Mouse (Mus musculus): Measurements from ENCODE around the gene Cdh1. TPM values are rescaled to one million over a fixed set of nuclear protein-coding genes. Genes with fewer than 3 reads are reported as not detected.
A peak's percentile ranks its signal among the peaks of the same experiment; 100 is the strongest.

Gene Cdh1
- polyA plus RNA-seq, 1 experiment from 2014 or later, result 19.9 TPM

GRCm38 (mm10) chr8:106700131-106700530 lies 97.0 kb downstream of the Cdh1 start:
- no peak overlapping the region for H3K27ac ChIP-seq
- no peak overlapping the region for H3K4me2 ChIP-seq (replicated peaks)
- no peak overlapping the region for H3K4me3 ChIP-seq
- no peak overlapping the region for H3K9ac ChIP-seq
- no peaks in the 10 kb centered on the region for H3K27me3 ChIP-seq
- peaks cover 53% of the 10 kb centered on the region for H3K36me3 ChIP-seq
- ATAC-seq (ENCODE audit: low FRiP score, low read depth), result no peak
- WGBS, result 97% methylated on average over 6 of the region's 6 CpGs
- peaks cover 9% of the 10 kb centered on the region for H3K4me1 ChIP-seq
- no peaks in the 10 kb centered on the region for H3K9me3 ChIP-seq

DNA sequence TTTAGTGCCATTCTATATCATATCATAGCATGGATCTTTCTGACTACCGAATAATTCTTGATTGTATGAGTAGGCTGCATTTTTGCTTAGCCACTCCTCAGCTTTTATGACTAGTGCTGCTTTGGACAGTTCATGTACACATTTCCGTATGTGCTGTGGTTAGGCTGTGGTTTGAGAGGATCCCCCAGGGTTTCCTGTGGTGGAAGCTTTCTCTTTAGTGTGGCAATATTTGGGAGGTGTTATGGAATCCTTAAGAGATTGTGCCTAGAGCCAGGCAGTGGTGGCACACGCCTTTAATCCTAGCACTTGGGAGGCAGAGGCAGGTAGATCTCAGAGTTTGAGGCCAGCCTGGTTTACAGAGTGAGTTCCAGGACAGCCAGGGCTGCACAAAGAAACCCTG lies 98.2 kb downstream of the Cdh1 start:
- Histone ChIP-seq H3K27ac (no peak overlapping the region), H3K4me3 (no peak overlapping the region), H3K4me1 (peaks cover 9% of the 10 kb centered on the region), H3K9ac (no peak overlapping the region), H3K27me3 (no peaks in the 10 kb centered on the region), H3K4me2 (replicated peaks) (no peak overlapping the region), H3K9me3 (no peaks in the 10 kb centered on the region), H3K36me3 (peaks cover 50% of the 10 kb centered on the region)
- WGBS, result 85% methylated on average over 3 of the region's 3 CpGs
- ATAC-seq (ENCODE audit: low FRiP score, low read depth), result no peak

GRCm38 (mm10) chr8:106704199-106704900 lies 101.2 kb downstream of the Cdh1 start:
- Histone ChIP-seq H3K9me3 (no peaks in the 10 kb centered on the region), H3K4me3 (no peak overlapping the region), H3K36me3 (peaks cover 22% of the 10 kb centered on the region), H3K4me1 (peaks cover 9% of the 10 kb centered on the region), H3K4me2 (replicated peaks) (no peak overlapping the region), H3K27me3 (no peaks in the 10 kb centered on the region), H3K27ac (peak overlapping the region; percentile 63; the same call in 1 of the 2 replicates), H3K9ac (no peak overlapping the region)
- ATAC-seq (ENCODE audit: low FRiP score, low read depth), result no peak
- 67% methylated on average over 9 of the region's 9 CpGs for WGBS

- Histone ChIP-seq H3K9ac (no peak overlapping the region), H3K9me3 (no peaks in the 10 kb centered on the region), H3K36me3 (peaks cover 16% of the 10 kb centered on the region), H3K27ac (peak overlapping the region; percentile 63; the same call in 1 of the 2 replicates), H3K4me3 (no peak overlapping the region), H3K4me1 (peaks cover 9% of the 10 kb centered on the region), H3K4me2 (replicated peaks) (no peak overlapping the region), H3K27me3 (no peaks in the 10 kb centered on the region)
- WGBS, result 24% methylated on average over 9 of the region's 9 CpGs
- ATAC-seq (ENCODE audit: low FRiP score, low read depth), result peak; percentile 77; the same call in 1 of the 2 replicates
Measured at GRCm38 (mm10) chr8:106704901-106705321, 101.8 kb downstream of the Cdh1 start.

- no peak overlapping the region for H3K4me3 ChIP-seq
- H3K27me3 ChIP-seq, result no peaks in the 10 kb centered on the region
- H3K4me1 ChIP-seq, result peaks cover 9% of the 10 kb centered on the region
- H3K4me2 ChIP-seq (replicated peaks), result no peak overlapping the region
- no peak for ATAC-seq (ENCODE audit: low FRiP score, low read depth)
- no peak overlapping the region for H3K27ac ChIP-seq
- no peaks in the 10 kb centered on the region for H3K9me3 ChIP-seq
- WGBS, result 81% methylated on average over 6 of the region's 6 CpGs
- H3K36me3 ChIP-seq, result peaks cover 9% of the 10 kb centered on the region; the same call in 1 of the 2 replicates
- H3K9ac ChIP-seq, result no peak overlapping the region
Measured at GRCm38 (mm10) chr8:106706194-106706593, 103.0 kb downstream of the Cdh1 start.

DNA sequence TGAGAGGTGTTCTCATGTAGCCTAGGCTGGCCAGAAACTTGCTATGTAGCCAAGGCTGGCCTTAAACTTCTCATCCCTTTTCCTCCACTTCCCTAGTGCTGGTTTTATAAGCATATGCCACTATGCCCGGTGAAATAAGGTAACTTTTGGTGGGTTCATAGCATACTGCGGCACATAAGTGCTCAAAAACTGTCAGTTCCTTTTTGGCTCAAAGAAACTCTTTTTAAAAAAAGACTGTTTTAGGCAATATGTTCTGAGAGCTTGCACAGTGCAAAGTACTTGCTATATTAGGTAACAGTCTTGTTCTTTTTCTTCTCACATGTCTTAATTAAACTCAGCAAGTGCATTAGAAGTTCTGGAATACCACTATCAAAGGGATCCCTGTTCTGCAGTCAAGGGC lies 106.9 kb downstream of the Cdh1 start:
- Histone ChIP-seq H3K9ac (no peak overlapping the region), H3K4me2 (replicated peaks) (no peak overlapping the region), H3K4me1 (peaks cover 2% of the 10 kb centered on the region; the same call in 1 of the 2 replicates), H3K9me3 (no peaks in the 10 kb centered on the region), H3K27me3 (no peaks in the 10 kb centered on the region), H3K36me3 (peaks cover 6% of the 10 kb centered on the region), H3K4me3 (no peak overlapping the region), H3K27ac (no peak overlapping the region)
- 88% methylated on average over 2 of the region's 2 CpGs for WGBS
- no peak for ATAC-seq (ENCODE audit: low FRiP score, low read depth)

DNA sequence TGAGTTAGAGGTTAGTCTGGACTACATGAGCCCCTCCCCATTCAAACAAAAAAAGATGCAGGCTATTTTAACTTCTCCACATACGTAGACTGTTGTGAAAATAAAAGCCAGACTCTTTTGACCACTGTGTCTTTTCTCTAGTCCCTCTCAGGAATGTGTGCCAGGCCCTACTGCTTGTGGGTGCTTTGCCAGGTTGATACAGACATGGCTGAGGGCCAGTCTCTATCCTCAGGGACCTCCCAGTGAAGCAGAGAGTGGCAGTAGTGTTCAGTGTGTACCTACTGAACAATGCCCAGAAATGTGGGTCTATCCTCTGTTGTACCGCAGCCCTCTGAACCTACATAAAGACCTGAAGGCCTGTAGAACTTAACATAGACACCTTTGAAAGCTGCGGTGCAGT lies 109.3 kb downstream of the Cdh1 start:
- 92% methylated on average over 3 of the region's 3 CpGs for WGBS
- H3K9ac ChIP-seq, result no peak overlapping the region
- no peak for ATAC-seq (ENCODE audit: low FRiP score, low read depth)
- no peaks in the 10 kb centered on the region for H3K9me3 ChIP-seq
- H3K4me3 ChIP-seq, result no peak overlapping the region
- H3K4me2 ChIP-seq (replicated peaks), result no peak overlapping the region
- peaks cover 3% of the 10 kb centered on the region; the same call in 1 of the 2 replicates for H3K36me3 ChIP-seq
- no peaks in the 10 kb centered on the region for H3K27me3 ChIP-seq
- H3K27ac ChIP-seq, result no peak overlapping the region
- H3K4me1 ChIP-seq, result no peaks in the 10 kb centered on the region

DNA sequence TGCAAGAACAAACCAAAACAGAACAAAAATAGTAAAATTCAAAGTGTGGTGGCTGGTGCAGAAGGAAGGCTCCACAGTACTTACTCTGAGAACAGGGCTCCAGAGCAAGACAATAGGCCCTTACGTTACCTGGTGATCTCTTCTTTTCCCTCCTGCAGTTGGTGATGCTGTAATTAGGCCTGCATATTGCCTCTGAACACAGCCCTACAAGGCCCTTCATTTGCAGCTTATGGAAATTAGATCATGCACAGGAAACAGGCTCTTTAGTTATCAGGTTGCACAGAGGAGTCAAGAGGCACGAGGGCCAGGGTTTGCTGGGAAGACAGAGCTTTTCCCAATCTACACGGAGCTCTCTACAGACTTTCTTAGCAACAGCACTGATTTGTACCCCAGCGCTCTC lies 111.1 kb downstream of the Cdh1 start:
- 67% methylated on average over 4 of the region's 4 CpGs for WGBS
- H3K36me3 ChIP-seq, result peaks cover 3% of the 10 kb centered on the region; the same call in 1 of the 2 replicates
- no peaks in the 10 kb centered on the region for H3K27me3 ChIP-seq
- no peak overlapping the region for H3K4me2 ChIP-seq (replicated peaks)
- no peak overlapping the region for H3K4me3 ChIP-seq
- ATAC-seq (ENCODE audit: low FRiP score, low read depth), result no peak
- H3K9me3 ChIP-seq, result no peaks in the 10 kb centered on the region
- no peak overlapping the region for H3K27ac ChIP-seq
- no peak overlapping the region; the same call in 1 of the 2 replicates for H3K9ac ChIP-seq
- peaks cover 4% of the 10 kb centered on the region for H3K4me1 ChIP-seq

GRCm38 (mm10) chr8:106718091-106718500 lies 114.9 kb downstream of the Cdh1 start:
- H3K9ac ChIP-seq, result no peak overlapping the region

More at GRCm38 (mm10) chr8:106718091-106718500, 114.9 kb downstream of the Cdh1 start:
- Histone ChIP-seq H3K9me3 (no peaks in the 10 kb centered on the region), H3K4me2 (replicated peaks) (peak overlapping the region; percentile 50), H3K27me3 (no peaks in the 10 kb centered on the region), H3K27ac (no peak overlapping the region), H3K4me1 (peaks cover 4% of the 10 kb centered on the region), H3K36me3 (peaks cover 10% of the 10 kb centered on the region), H3K4me3 (peak overlapping the region; percentile 16; the same call in 1 of the 2 replicates)
- ATAC-seq (ENCODE audit: low FRiP score, low read depth), result peak; percentile 75; the same call in 1 of the 2 replicates
- WGBS, result 13% methylated on average over 17 of the region's 17 CpGs

Other genes with a start within 250 kb of the Cdh1 start
- 31.2 and 31.8 TPM in 2 replicates for gene Zfp90, start 188.0 kb upstream of the Cdh1 start, polyA plus RNA-seq (2015; fragmentation: Nextera tagmentation; extraction: Ambion mirVana)
- gene 6030452D12Rik, start 102.8 kb upstream of the Cdh1 start, polyA plus RNA-seq (2015; fragmentation: Nextera tagmentation; extraction: Ambion mirVana), result not detected in 2 replicates
- 55.9 and 57.5 TPM in 2 replicates for gene Cdh3, start 92.5 kb upstream of the Cdh1 start, polyA plus RNA-seq (2015; fragmentation: Nextera tagmentation; extraction: Ambion mirVana)
- 13.8 and 15.4 TPM in 2 replicates for gene Gm10073, start 29.9 kb upstream of the Cdh1 start, polyA plus RNA-seq (2015; fragmentation: Nextera tagmentation; extraction: Ambion mirVana)
- 9.5 and 10.3 TPM in 2 replicates for gene Tango6, start 79.7 kb downstream of the Cdh1 start, polyA plus RNA-seq (2015; fragmentation: Nextera tagmentation; extraction: Ambion mirVana)

Data from limb, embryonic 13.5 days (tissue).